Mouse (Mus musculus) erythroblast, embryonic 14.5 days (primary cell): ENCODE results near the gene Ip6k2. TPM values are rescaled to one million over a fixed set of nuclear protein-coding genes. Genes with fewer than 3 reads are reported as not detected.

Experiments used
- H3K27me3 ChIP-seq: 2 replicates; pipeline ENCODE4 v1.6.1; 2012; ENCODE audit warnings: inconsistent platforms; ENCODE audit not compliant: control insufficient read depth
- H3K36me3 ChIP-seq: 2 replicates; pipeline ENCODE4 v1.6.1; 2012; ENCODE audit warnings: mild to moderate bottlenecking, inconsistent platforms; ENCODE audit not compliant: control insufficient read depth
- H3K4me1 ChIP-seq: 2 replicates; pipeline ENCODE4 v1.6.1; 2012; ENCODE audit warnings: inconsistent platforms; ENCODE audit not compliant: control insufficient read depth
- H3K4me3 ChIP-seq: replicated peaks from 2 replicates; pipeline ENCODE3; 2012; ENCODE audit warnings: moderate library complexity, mild to moderate bottlenecking, inconsistent platforms
- H3K9me3 ChIP-seq: 2 replicates; pipeline ENCODE4 v1.6.1; 2012; ENCODE audit warnings: low read length, inconsistent platforms, mixed read lengths; ENCODE audit not compliant: control insufficient read depth
- GATA1 ChIP-seq: IDR thresholded peaks from 2 replicates; pipeline ENCODE4 v1.6.1; 2012; ENCODE audit warnings: low read length, inconsistent platforms, mixed read lengths
- TAL1 ChIP-seq: IDR thresholded peaks from 3 replicates; pipeline ENCODE4 v1.6.1; 2012; ENCODE audit warnings: low read length, inconsistent platforms, mixed read lengths
- polyA plus RNA-seq: library from polyadenylated mRNA; stranded (reverse); fragments of >175 nt; gene quantifications from 2 replicates; pipeline ENCODE4 v1.2.3, GENCODE M21; 2012

The Ip6k2 gene
- polyA plus RNA-seq, 1 experiment = 5.9 TPM

DNA sequence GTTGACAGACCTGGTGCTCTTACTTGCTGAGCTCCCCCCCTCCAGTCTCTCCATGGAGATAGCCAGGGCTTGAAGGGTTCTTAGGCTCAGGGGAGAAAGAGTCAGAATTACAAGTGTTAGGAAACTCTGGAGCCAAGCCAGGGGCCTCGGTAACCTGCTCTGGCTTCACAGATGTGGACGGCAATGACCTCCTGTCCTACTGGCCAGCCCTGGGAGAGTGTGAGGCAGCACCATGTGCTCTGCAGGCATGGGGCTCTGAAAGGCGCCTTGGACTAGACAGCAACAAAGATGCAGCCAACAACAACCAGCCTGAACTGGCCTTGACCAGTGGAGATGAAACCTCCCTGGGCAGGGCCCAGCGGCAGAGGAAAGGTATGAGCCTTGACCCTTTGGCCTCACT, 63.8 kb downstream of the Ip6k2 start:
- no peaks in the 10 kb centered on the region for H3K4me1 ChIP-seq
- no peak for TF ChIP-seq GATA1
- TF ChIP-seq TAL1 = no peak
- H3K36me3 ChIP-seq = no peaks in the 10 kb centered on the region
- peaks cover 14% of the 10 kb centered on the region for H3K27me3 ChIP-seq
- H3K4me3 ChIP-seq = no peak overlapping the region
- no peaks in the 10 kb centered on the region for H3K9me3 ChIP-seq

DNA sequence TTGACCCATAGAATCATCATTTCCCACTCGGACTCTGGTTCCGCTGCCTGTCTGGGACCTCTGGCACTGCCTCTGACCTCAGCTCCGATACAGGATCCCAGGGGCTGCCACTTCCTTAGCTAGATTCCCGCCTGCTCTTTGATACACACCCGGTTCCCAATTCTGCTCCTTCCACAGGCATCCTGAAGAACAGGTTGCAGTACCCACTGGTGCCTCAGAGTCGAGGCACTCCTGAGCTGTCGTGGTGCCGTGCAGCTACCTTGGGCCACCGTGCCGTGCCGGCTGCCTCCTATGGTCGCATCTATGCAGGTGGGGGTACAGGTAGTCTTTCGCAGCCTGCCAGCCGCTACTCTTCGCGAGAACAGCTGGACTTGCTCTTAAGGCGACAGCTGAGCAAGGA, 64.8 kb downstream of the Ip6k2 start:
- peaks cover 4% of the 10 kb centered on the region; the same call in 1 of the 2 replicates for H3K27me3 ChIP-seq
- H3K4me3 ChIP-seq = no peak overlapping the region
- H3K36me3 ChIP-seq = no peaks in the 10 kb centered on the region
- no peak for TF ChIP-seq GATA1
- TF ChIP-seq TAL1 = no peak
- H3K9me3 ChIP-seq = no peaks in the 10 kb centered on the region
- H3K4me1 ChIP-seq = peaks cover 6% of the 10 kb centered on the region

DNA sequence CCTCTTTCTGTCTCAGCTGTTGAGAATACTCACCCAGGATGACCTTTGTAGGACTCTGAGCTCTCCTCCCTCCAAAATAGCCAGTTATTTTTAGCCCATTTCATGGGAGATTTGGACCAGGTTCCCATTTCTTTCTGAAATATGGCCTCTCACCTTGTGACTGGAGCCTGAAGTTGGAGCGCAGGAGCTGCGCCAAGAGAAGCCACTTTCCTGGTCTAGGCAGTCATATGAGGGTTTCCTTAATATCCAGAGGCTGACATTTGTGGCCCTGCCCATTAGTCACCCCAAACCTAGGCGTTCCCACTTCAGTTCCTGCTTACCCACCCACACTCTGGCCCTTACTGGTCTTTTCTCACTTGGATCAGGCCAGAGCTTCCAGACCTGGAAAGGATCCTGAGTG, 69.4 kb downstream of the Ip6k2 start, which contains the start of gene Slc26a6:
Gene Slc26a6, plus strand, starts transcription at position 308 of the 400 bp plus-strand sequence.
- Histone ChIP-seq H3K4me3 (peak within 1 kb of the TSS; percentile 76), H3K4me1 (peaks cover 24% of the 10 kb centered on the region), H3K36me3 (peaks cover 7% of the 10 kb centered on the region; the same call in 1 of the 2 replicates), H3K27me3 (no peaks in the 10 kb centered on the region; the same call in 1 of the 2 replicates), H3K9me3 (no peaks in the 10 kb centered on the region)
- TF ChIP-seq TAL1 (no peak), GATA1 (no peak)

DNA sequence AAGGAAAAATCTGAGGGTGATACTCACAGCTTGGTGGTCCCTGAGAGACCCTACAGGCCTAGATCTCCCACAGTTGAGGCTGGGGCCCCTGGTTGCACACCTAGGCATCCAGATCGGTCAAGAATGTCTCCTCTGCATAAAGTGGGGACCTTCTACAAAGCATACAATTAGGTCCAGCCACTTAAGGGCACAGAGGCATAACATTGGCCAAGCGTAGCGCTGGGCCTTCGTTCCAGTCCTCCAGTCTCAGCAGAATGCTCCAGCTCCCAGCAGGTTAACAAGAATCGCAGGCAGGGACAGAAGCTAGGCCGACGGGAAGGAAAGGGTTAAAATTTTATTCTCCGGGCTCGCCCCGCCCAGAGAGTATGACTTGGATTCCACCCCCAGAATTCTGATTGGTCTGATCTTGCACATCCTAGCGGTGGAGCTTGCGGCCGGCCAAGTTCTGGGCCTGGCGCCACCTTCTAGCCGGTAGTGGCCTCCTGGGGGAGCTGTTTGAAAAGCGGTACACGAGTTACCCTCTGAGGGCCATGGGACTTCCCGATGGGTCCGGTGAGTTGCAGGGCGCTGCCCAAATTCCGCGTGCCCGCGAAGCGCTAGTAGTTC, 70.1 kb downstream of the Ip6k2 start:
- no peaks in the 10 kb centered on the region; the same call in 1 of the 2 replicates for H3K27me3 ChIP-seq
- H3K9me3 ChIP-seq = no peaks in the 10 kb centered on the region
- TF ChIP-seq GATA1 (no peak), TAL1 (no peak)
- peak overlapping the region; percentile 76 for H3K4me3 ChIP-seq
- H3K36me3 ChIP-seq = peaks cover 7% of the 10 kb centered on the region; the same call in 1 of the 2 replicates
- H3K4me1 ChIP-seq = peaks cover 24% of the 10 kb centered on the region

GRCm38 (mm10) chr9:108854241-108854696, 70.7 kb downstream of the Ip6k2 start:
- TF ChIP-seq GATA1 (no peak), TAL1 (no peak)
- H3K36me3 ChIP-seq = peaks cover 7% of the 10 kb centered on the region; the same call in 1 of the 2 replicates
- peak overlapping the region; percentile 76 for H3K4me3 ChIP-seq
- no peaks in the 10 kb centered on the region for H3K9me3 ChIP-seq
- no peaks in the 10 kb centered on the region; the same call in 1 of the 2 replicates for H3K27me3 ChIP-seq
- H3K4me1 ChIP-seq = peaks cover 24% of the 10 kb centered on the region

DNA sequence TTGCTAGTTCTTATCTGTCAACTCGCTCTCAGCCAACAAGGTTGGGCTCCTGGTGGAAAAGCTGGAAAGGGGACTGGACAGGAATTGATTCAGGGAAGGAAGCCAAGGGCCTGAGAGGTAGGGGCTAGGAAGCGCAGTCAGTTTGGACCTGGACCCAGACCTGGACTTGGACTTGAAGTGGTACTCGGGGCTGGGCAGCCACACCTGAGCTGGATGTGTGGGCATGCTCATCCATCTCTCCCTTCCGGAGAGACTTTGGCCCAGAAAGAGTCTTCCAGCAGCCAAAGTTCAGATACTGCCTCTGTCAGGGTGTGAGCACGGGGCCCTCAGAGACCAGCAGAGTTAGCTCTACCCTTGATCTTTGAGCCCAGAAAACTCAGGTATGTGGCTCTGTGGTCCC, 71.7 kb downstream of the Ip6k2 start:
- Histone ChIP-seq H3K4me3 (no peak overlapping the region), H3K4me1 (peaks cover 24% of the 10 kb centered on the region), H3K27me3 (no peaks in the 10 kb centered on the region), H3K9me3 (no peaks in the 10 kb centered on the region), H3K36me3 (peaks cover 7% of the 10 kb centered on the region; the same call in 1 of the 2 replicates)
- TF ChIP-seq TAL1 = no peak
- TF ChIP-seq GATA1 = no peak

Other genes with a start within 250 kb of the Ip6k2 start
- gene Impdh2, start 223.5 kb upstream of the Ip6k2 start, polyA plus RNA-seq = 4.0 and 4.4 TPM in 2 replicates
- gene Ndufaf3, start 216.4 kb upstream of the Ip6k2 start, polyA plus RNA-seq = 1.1 and 4.7 TPM in 2 replicates
- 6.0 and 7.1 TPM in 2 replicates for gene Dalrd3, start 213.9 kb upstream of the Ip6k2 start, polyA plus RNA-seq
- 0.24 and 0.45 TPM in 2 replicates for gene Wdr6, start 205.1 kb upstream of the Ip6k2 start, polyA plus RNA-seq
- gene P4htm, start 186.1 kb upstream of the Ip6k2 start, polyA plus RNA-seq = 0.02 and 0.03 TPM in 2 replicates
- gene Arih2, start 134.4 kb upstream of the Ip6k2 start, polyA plus RNA-seq = 18.7 and 20.5 TPM in 2 replicates
- 0.12 and 0.26 TPM in 2 replicates for gene Slc25a20, start 121.7 kb upstream of the Ip6k2 start, polyA plus RNA-seq
- 0.15 and 0.21 TPM in 2 replicates for gene Prkar2a, start 94.5 kb upstream of the Ip6k2 start, polyA plus RNA-seq
- gene Nckipsd, start 24.6 kb downstream of the Ip6k2 start, polyA plus RNA-seq = 0.14 and 1.5 TPM in 2 replicates
- gene Celsr3, start 42.5 kb downstream of the Ip6k2 start, polyA plus RNA-seq = 0.01 TPM in 2 replicates
- gene Slc26a6, start 69.5 kb downstream of the Ip6k2 start, polyA plus RNA-seq = 0.15 and 0.26 TPM in 2 replicates
- gene Tmem89, start 130.8 kb downstream of the Ip6k2 start, polyA plus RNA-seq = not detected in 2 replicates
- gene Uqcrc1, start 152.8 kb downstream of the Ip6k2 start, polyA plus RNA-seq = 51.8 and 56.5 TPM in 2 replicates
- 0.02 and 0.05 TPM in 2 replicates for gene Col7a1, start 169.8 kb downstream of the Ip6k2 start, polyA plus RNA-seq
- gene Ucn2, start 202.2 kb downstream of the Ip6k2 start, polyA plus RNA-seq = not detected in 2 replicates
- 0.04 and 0.05 TPM in 2 replicates for gene Pfkfb4, start 208.0 kb downstream of the Ip6k2 start, polyA plus RNA-seq